Mouse (Mus musculus) brown adipose tissue, adult 24 weeks (tissue): Measurements from ENCODE around the gene Gm42791. TPM values are rescaled to one million over a fixed set of nuclear protein-coding genes. Genes with fewer than 3 reads are reported as not detected.

ENCODE experiments used
- H3K27ac ChIP-seq: fragments of 200-500 bp; replicated peaks from 2 replicates; pipeline ENCODE4 v1.5.1; 2012; ENCODE audit warnings: low read depth, mild to moderate bottlenecking, low read length
- H3K4me1 ChIP-seq: fragments of 200-500 bp; 2 replicates; pipeline ENCODE4 v1.6.1; 2012; ENCODE audit warnings: low read length, mixed read lengths; ENCODE audit not compliant: control insufficient read depth, insufficient read depth, insufficient read length
- H3K4me3 ChIP-seq: fragments of 200-500 bp; 2 replicates; pipeline ENCODE4 v1.5.1; 2012; ENCODE audit warnings: low read depth, mild to moderate bottlenecking, low read length, moderate library complexity; ENCODE audit not compliant: insufficient read depth
- polyA plus RNA-seq: library from polyadenylated mRNA; stranded (reverse); fragments of >200 nt; gene quantifications from 2 replicates; pipeline ENCODE4 v1.2.4, GENCODE M21; 2012; ENCODE audit not compliant: missing spikeins, insufficient read depth, insufficient read length

The Gm42791 gene
- polyA plus RNA-seq, 1 experiment = not detected

DNA sequence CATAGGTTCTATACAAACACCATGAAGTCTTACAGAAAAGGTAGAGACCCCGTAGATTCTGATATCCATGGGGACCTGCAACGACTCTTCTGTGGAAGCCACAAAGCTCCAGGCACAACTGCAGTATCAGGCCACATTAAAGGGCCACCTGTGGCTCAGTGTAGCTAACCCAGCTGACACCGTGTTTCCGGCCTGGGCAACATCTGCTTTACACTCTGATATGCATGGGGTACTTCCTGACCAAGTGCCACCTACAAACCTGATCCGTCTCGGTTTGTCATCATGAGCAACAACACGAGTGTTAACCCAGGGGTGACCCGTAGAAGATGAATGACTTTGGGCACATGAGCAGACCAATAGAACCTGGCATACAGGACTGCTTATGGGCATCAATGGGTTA, 18.1 kb downstream of the Gm42791 start:
- H3K27ac ChIP-seq = no peak overlapping the region
- no peak overlapping the region for H3K4me3 ChIP-seq
- peaks cover 9% of the 10 kb centered on the region for H3K4me1 ChIP-seq

GRCm38 (mm10) chr5:148975035-148975434, 19.9 kb downstream of the Gm42791 start:
- H3K4me1 ChIP-seq = peaks cover 9% of the 10 kb centered on the region
- H3K27ac ChIP-seq = no peak overlapping the region

DNA sequence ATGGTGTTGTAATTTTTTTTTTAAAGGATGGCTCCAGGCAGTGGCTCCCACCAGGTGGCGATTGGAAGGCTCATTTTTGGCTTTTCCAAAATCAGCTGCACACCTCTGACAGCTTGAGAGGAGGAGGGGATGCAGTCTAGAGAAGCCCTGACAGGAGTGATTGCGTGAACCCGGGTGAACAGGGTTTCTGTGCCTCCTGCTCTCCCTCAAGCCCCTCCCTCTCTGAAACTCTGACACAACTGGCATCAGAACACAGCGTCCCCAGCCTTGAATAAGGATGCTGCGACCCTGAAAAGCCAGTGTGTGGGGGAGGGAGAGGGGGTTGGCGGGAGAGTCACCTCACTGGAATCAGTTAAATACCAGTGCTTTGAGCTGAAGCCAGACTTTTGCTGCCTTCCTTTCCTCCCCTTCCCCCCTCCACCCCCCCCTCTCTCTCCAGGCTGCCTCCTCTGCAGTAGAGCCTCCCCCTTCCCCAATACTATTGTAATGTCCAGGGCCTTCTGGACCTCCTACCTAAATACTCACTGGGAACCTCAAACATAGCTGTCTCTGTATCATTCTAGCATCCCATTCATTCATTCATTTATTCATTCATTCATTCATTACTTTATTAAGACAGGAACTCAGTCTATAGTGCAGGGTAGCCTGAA, 21.8 kb downstream of the Gm42791 start:
- Histone ChIP-seq H3K27ac (no peak overlapping the region), H3K4me1 (peaks cover 3% of the 10 kb centered on the region), H3K4me3 (no peak overlapping the region)

More at GRCm38 (mm10) chr5:148975035-148975434, 19.9 kb downstream of the Gm42791 start:
- H3K4me3 ChIP-seq = no peak overlapping the region

DNA sequence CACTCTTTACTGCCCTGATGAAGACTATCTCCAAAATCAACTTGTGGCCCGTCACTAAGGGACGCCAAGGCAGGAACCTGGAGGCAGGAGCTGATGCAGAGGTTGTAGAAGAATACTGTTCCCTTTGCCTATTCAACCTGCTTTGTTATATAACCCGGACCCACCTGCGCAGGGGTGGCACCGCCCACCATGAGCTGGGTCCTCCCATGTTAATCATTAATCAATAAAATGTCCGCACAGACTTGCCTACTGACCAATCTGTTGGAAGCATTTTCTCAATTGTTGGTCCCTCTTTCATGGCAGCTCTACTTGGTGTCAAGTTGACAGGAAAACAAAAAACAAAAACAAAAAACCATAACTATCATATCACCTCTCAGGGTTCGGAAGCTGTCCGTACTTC, 22.8 kb downstream of the Gm42791 start:
- H3K4me1 ChIP-seq = no peaks in the 10 kb centered on the region
- no peak overlapping the region for H3K27ac ChIP-seq
- no peak overlapping the region for H3K4me3 ChIP-seq

DNA sequence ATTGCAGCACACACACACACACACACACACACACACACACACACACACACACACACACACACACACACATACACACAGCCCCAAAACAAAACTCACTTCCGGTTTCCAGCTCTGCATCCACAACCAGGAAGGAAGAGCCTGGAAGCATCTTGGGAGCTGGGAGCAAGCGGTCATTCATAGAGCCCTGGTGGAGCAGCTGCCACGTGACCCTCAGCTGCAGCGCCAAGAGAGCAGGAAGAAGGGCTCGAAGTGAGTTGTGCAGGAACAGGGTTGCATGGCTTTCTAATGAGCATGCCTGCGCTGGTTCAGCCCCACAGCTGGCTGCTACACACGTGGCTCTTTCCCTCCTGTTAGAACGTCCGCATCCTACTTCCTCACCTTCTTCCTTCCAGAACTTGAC, 25.3 kb downstream of the Gm42791 start:
- no peak overlapping the region for H3K27ac ChIP-seq
- H3K4me1 ChIP-seq = peaks cover 5% of the 10 kb centered on the region
- H3K4me3 ChIP-seq = peak overlapping the region; percentile 20; the same call in 1 of the 2 replicates

DNA sequence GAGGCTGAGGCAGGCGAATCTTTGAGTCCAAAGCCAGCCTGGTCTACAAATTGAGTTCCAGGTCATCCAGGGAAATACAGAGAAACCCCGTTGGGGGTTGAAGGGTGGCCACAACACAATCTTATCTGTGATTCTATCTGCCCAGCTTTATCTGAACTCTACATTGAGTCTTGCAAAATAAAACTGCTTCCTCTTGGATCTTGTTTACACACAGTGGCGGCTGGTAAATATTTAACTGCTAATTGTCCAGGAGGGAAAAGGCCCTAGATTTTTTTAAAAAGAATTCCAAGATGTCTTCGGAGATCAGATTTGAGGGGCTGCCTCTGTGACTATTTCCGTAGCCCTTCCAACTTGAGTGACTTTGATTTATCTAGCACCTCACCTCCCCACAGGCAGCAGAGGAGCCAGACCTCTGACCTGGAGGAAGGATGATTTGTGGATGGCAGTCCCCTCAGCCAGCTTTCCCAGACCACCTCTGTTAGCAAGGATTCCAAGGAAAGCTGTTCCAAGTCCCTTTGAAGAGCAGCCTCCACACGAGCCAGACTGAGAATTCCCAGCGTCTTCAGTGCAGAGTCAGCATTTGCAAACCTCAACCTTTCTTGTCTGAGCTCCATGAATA, 25.9 kb downstream of the Gm42791 start:
- Histone ChIP-seq H3K4me3 (no peak overlapping the region), H3K4me1 (peaks cover 5% of the 10 kb centered on the region), H3K27ac (no peak overlapping the region)

GRCm38 (mm10) chr5:148968179-148968578, 26.8 kb downstream of the Gm42791 start:
- no peak overlapping the region for H3K4me3 ChIP-seq
- H3K27ac ChIP-seq = no peak overlapping the region
- peaks cover 5% of the 10 kb centered on the region for H3K4me1 ChIP-seq

GRCm38 (mm10) chr5:148966395-148966794, 28.6 kb downstream of the Gm42791 start:
- Histone ChIP-seq H3K4me3 (no peak overlapping the region), H3K4me1 (peaks cover 5% of the 10 kb centered on the region), H3K27ac (0 out of 2 replicates have a peak overlapping the region, but pooled peaks have one; percentile 16)

GRCm38 (mm10) chr5:148965691-148966333, 29.1 kb downstream of the Gm42791 start:
- peak overlapping the region; percentile 29 for H3K4me3 ChIP-seq
- H3K4me1 ChIP-seq = peaks cover 5% of the 10 kb centered on the region
- peak overlapping the region; percentile 82 for H3K27ac ChIP-seq

GRCm38 (mm10) chr5:148965089-148965591, 29.8 kb downstream of the Gm42791 start:
- peak overlapping the region; percentile 29 for H3K4me3 ChIP-seq
- H3K4me1 ChIP-seq = peaks cover 5% of the 10 kb centered on the region
- peak overlapping the region; percentile 82 for H3K27ac ChIP-seq

DNA sequence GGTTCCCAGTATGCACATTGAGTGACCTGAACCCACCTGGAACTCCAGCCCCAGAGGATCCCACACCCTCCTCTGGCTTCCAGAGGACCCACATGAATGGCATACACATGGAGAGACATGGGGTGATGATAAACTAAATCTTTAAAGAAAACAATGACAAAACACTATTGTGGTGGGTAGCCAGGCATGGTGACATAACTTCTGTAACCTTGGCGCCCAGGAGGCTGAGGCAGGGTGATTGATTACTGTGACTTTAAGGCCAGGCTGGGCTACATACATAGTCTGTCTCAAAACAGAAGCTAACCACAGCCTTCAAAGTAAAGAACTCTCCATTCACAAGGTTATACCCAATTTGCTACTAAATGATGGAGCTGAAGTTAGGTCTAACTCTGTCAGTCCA, 30.7 kb downstream of the Gm42791 start:
- Histone ChIP-seq H3K4me1 (peaks cover 6% of the 10 kb centered on the region), H3K27ac (no peak overlapping the region), H3K4me3 (no peak overlapping the region)

DNA sequence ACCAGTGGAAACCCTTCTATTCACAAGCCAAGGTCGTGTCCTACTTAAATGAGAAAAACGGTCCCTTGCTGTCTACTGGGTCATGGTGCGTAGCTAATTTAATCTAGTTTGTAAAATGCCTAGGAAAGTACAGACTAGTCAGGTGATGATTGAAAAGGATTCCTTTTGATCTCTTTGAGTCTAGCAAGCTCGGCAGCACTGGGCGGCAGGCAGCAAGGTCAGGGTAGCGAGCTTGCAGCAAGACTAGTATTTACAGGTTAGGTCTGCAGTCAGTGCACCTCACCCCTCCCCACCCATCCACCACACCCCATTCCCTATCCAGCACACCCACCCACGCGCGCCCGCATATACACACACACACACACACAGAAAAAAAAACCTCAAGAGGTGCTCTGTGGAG, 34.7 kb downstream of the Gm42791 start:
- H3K27ac ChIP-seq = 0 out of 2 replicates have a peak overlapping the region, but pooled peaks have one; percentile 44
- peak overlapping the region; percentile 49 for H3K4me3 ChIP-seq
- peaks cover 3% of the 10 kb centered on the region for H3K4me1 ChIP-seq

DNA sequence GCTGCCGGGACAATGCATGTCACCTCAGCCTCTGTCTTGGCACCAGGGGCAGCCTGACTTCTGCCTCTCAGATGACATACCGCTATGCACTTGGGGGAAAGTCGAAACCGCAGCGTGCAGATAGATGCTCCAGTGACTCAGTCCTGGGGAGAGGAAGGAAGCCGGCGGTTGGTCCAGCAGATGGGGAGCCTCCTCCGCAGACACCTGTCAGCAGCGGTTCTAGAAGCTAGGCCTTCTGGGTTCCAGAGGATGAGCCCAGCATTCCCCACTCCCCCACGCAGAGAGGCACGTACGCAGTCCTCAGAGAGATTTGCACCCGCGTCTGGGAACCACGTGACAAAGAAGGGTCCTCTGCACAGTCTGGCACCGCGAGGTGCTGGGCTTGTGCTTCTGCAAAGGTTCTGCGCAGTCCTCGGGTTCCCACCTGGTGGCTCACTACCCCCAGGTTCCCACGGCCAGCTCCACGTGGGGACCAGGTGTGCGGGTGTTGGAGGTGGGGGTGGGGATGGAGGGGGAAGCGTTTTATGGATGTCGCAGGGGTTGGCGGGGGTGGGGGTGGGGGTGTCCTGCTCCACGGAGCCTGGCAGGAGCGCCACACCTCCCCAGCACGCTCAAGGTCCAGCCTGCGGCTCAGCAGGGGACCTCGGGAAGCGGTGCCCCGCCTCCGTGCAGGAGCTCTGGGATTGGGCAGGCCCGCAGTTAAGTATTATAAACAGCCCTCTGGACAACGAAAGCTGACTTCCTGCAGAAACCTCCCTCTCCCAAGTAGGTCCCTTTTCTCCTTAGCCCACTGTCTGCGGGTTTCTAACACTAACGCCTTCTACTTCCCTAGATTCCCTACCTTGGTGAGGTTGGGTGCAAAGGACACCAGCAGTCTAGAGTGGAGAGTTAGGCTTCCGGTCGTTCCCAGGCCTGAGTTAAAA, 35.6 kb downstream of the Gm42791 start:
- H3K4me1 ChIP-seq = peaks cover 9% of the 10 kb centered on the region
- peak overlapping the region; percentile 49 for H3K4me3 ChIP-seq
- peak overlapping the region; percentile 44; the same call in 1 of the 2 replicates for H3K27ac ChIP-seq

GRCm38 (mm10) chr5:148958355-148958754, 36.6 kb downstream of the Gm42791 start:
- Histone ChIP-seq H3K4me3 (no peak overlapping the region), H3K27ac (no peak overlapping the region), H3K4me1 (peaks cover 15% of the 10 kb centered on the region)
